Mouse (Mus musculus) Patski (cell line): ENCODE measurements around the gene Msantd4. TPM values are rescaled to one million over a fixed set of nuclear protein-coding genes. Genes with fewer than 3 reads are reported as not detected.
"Not testable (repeated sequence)": the region's sequence is repeated elsewhere in the genome, so short reads cannot be mapped to it uniquely, and the experiment has no call there.

Experiments
- ATAC-seq: fragments of 100-300 bp; one replicate; pipeline ENCODE4 v1.8.0; 2021
- CTCF ChIA-PET: fragments of 350-600 bp; sonication (Branson Sonifier 250); formaldehyde crosslinking; loops from one replicate; lab custom pipeline; 2022; ENCODE audit warnings: inconsistent platforms; lab: Charles Lee
- POLR2A ChIA-PET: fragments of 350-600 bp; sonication (Branson Sonifier 250); formaldehyde crosslinking; loops from one replicate; lab custom pipeline; 2022; ENCODE audit warnings: antibody characterized with exemption, inconsistent platforms; lab: Charles Lee
- DNase-seq: peaks from one replicate; pipeline ENCODE4 v3.0.0-alpha.2; 2011; ENCODE audit warnings: low read depth, low spot score
- H3K27me3 ChIP-seq: fragments of 371-371 bp; one replicate; pipeline ENCODE4 v1.5.1; 2021
- CTCF ChIP-seq: fragments of 100-300 bp; IDR thresholded peaks from one replicate; pipeline ENCODE4 v1.5.1; 2021
- in situ Hi-C: fragments of 300-500 bp; cut with MboI; formaldehyde crosslinking; loops from 3 replicates; pipeline ENCODE4 v1.11.1; 2018; ENCODE audit warnings: low pct_unique_long_range_greater_than_20kb, mixed read lengths
- polyA plus RNA-seq: library from polyadenylated mRNA; unstranded; gene quantifications from one replicate; pipeline ENCODE4 v1.2.3, GENCODE M21; 2021

Msantd4 gene
- polyA plus RNA-seq = 73.1 TPM

GRCm38 (mm10) chr9:4375828-4376639, at the start of gene Msantd4:
Msantd4 (plus strand) TSS chr9:4376562.
- no peaks in the 10 kb centered on the region for H3K27me3 ChIP-seq
- DNase-seq (peak; percentile 95), ATAC-seq (peak; percentile 100)
- ChIA-PET CTCF (no interaction called here), POLR2A (no interaction called here)
- in situ Hi-C loops = loop anchor here (10.0 kb wide), 1 partner anchor 71 kb away; the partner anchor contains the start of genes Aasdhppt and Kbtbd3
- no peak for TF ChIP-seq CTCF

GRCm38 (mm10) chr9:4353163-4353562, 23.2 kb upstream of the Msantd4 start:
- DNase-seq (no peak), ATAC-seq (no peak)
- H3K27me3 ChIP-seq = peaks cover 4% of the 10 kb centered on the region
- in situ Hi-C loops = no loop called here
- POLR2A ChIA-PET = no interaction called here
- TF ChIP-seq CTCF = no peak
- CTCF ChIA-PET = interaction anchor here (1.5 kb wide), 1 partner anchor 42 kb away, joined by 3 read pairs; no protein-coding TSS in a partner anchor

- POLR2A ChIA-PET = no interaction called here
- no peak for TF ChIP-seq CTCF
- DNase-seq (peak; percentile 3), ATAC-seq (peak; percentile 54)
- no peaks in the 10 kb centered on the region for H3K27me3 ChIP-seq
- in situ Hi-C loops = loop anchor here (10.0 kb wide), 1 partner anchor 72 kb away; the partner anchor contains the start of genes Aasdhppt and Kbtbd3
- CTCF ChIA-PET = no interaction called here
These were observed 318 bp downstream of the Msantd4 start for GRCm38 (mm10) chr9:4376640-4377120.

DNA sequence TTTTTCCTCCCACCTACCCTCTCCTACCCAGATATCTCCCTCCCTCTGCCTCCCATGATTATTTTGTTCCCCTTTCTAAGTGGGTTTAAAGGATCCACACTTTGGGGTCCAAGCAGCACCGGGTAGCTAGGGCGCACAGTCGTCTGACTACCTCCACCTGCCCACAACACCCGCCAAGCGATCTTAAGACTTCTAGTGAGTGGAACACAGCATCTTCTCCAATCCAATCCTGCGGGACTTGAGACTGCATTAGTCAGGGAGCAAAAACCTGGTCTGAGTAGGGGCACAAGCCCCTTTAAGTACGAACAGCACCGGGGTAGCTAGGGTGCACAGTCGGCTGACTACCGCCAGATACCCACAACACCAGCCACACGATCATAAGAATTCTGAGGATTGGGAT, 24.4 kb downstream of the Msantd4 start:
- H3K27me3 ChIP-seq, DNase-seq, ATAC-seq, POLR2A ChIA-PET, in situ Hi-C loops, CTCF ChIA-PET: not testable (repeated sequence)

Other genes starting within 250 kb of the Msantd4 start
- 20.0 TPM for gene Aasdhppt, start 67.1 kb upstream of the Msantd4 start, polyA plus RNA-seq
- gene Kbtbd3, start 66.7 kb upstream of the Msantd4 start, polyA plus RNA-seq = 4.5 TPM